Mouse (Mus musculus) liver, postnatal 0 days (tissue): ENCODE results near the gene Rbm20.

Source experiments
- CTCF ChIP-seq: sonication (generic); IDR thresholded peaks from 2 replicates; pipeline ENCODE4 v1.5.1; 2016; ENCODE audit warnings: antibody characterized with exemption, low read depth
- EP300 ChIP-seq: IDR thresholded peaks from 2 replicates; pipeline ENCODE4 v1.6.1; 2016; ENCODE audit warnings: antibody characterized with exemption, low read depth, mild to moderate bottlenecking

- TF ChIP-seq CTCF, result no peak
- no peak for TF ChIP-seq EP300
Observed at GRCm38 (mm10) chr19:53877779-53878178, 200.7 kb downstream of the Rbm20 start.
